Mouse (Mus musculus) spleen, embryonic (tissue): ENCODE data around the gene Ing4.

Experiments
- CTCF ChIA-PET: fragments of 350-600 bp; sonication (Branson Sonifier 250); formaldehyde crosslinking; loops from one replicate; lab custom pipeline; 2022; lab: Charles Lee

The Ing4 gene

GRCm38 (mm10) chr6:125039131-125039530, 429 bp upstream of the Ing4 start:
- CTCF ChIA-PET: interaction anchor here (1.0 kb wide), 1 partner anchor 43 kb away, joined by 3 read pairs; the partner anchor contains the start of gene Pianp

DNA sequence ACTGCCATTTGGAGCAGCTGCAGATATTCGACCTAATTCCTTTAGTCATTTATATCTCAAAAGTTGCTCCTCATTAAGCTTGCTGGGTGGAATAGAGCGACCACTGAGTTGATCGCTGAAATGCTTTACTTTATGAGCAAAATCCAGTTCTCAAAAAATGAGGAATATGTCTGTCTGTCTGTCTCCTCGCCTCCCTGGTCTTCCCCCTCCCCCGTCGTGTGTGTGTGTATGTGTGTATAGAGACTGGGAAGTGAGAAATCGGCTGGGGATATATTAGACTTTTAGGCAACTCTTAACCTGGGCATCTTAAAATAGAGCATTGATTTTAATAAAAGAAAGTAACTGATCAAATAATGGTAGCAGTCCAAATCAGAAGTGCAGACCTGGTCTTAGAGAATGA, 661 bp downstream of the Ing4 start:
- CTCF ChIA-PET: no interaction called here

DNA sequence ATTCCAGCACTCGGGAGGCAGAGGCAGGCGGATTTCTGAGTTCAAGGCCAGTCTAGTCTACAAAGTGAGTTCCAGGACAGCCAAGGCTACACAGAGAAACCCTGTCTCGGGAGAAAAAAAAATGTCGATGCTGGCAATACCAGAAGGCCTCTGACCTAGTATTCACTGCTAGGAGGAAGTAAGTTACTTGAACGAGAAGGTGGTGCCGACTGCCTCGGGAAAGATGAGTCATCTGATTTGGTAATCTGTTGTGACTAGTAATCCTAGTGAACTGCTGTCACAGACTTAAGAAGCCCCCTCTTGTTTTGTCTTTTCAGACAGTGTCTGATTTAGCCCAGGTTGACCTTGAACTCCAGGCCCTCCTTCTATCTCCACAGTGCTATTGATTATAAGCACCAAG, 1.5 kb downstream of the Ing4 start:
- CTCF ChIA-PET: no interaction called here

DNA sequence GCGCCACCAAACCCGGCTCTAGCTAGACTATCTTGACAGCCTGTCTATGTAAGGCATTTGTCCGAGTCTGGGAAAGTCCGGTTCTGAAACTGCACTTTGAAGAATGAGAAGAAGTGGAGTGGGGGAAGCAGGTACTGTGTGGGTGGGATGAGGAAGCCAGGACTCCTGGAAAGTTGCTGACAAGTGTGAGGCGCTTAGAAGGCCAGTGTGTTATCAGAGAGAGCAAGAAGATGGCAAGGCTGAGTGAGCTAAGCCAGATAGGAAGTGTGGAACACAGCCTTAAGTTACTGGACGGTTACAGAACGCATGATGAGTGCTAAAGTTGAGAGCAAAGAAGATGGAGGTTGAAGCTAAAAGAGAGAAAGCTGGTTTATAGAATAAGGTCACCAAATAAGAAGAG, 2.5 kb downstream of the Ing4 start:
- CTCF ChIA-PET: no interaction called here

GRCm38 (mm10) chr6:125046691-125047090, 7.1 kb downstream of the Ing4 start:
- CTCF ChIA-PET: interaction anchor here (0.5 to 1.8 kb wide), 4 partner anchors 37 to 199 kb away, joined by 3 to 5 read pairs (median 4); no protein-coding TSS in a partner anchor

GRCm38 (mm10) chr6:125049678-125050077, 10.1 kb downstream of the Ing4 start, which contains the start of gene Acrbp:
Gene Acrbp (plus strand): TSS chr6:125049689.
- CTCF ChIA-PET: interaction anchor here (1.2 kb wide), 1 partner anchor 35 kb away, joined by 8 read pairs; no protein-coding TSS in a partner anchor

GRCm38 (mm10) chr6:125051237-125051636, 11.7 kb downstream of the Ing4 start:
- CTCF ChIA-PET: interaction anchor here (0.6 to 0.7 kb wide), 2 partner anchors 126 to 139 kb away, joined by 3 to 11 read pairs; no protein-coding TSS in a partner anchor

DNA sequence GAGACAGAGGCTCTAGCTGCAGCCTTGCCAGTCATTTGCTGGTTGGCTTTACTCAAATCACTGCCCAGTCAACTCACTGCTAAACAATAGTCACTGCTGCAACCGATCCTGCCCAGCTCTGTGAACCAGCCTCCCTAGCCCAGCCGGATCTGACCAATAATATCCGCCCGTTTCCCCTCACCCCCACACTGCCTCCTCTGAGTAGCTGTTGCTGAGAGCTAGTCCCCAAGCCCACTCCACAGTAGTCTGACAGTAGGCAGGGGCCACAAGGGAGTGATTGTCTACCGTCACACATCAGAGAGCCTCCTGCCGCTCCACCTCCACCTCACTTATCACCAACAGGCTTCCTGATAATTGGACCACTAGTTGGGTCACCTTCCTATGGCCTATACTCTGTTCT, 21.9 kb downstream of the Ing4 start:
- CTCF ChIA-PET: no interaction called here

GRCm38 (mm10) chr6:125062511-125062910, 23.0 kb downstream of the Ing4 start:
- CTCF ChIA-PET: no interaction called here

DNA sequence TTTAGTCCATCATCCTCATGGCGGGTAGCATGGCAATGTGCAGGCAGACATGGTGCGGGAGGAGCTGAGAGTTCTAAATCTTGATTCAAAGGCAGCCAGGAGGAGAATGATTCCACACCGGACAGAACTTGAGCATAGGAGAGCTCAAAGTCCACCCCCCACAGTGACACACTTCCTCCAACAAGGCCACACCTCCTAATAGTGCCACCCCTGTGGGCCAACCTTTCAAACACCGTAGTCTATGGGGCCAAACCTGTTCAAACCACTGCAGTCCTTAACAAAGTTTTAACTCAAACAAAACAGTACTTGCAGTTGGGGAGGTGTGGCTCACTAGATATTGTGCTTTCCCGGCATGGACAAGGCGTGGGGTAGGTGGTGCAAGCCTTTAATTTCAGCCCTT, 24.3 kb downstream of the Ing4 start:
- CTCF ChIA-PET: interaction anchor here (0.7 kb wide), 1 partner anchor 455 kb away, joined by 8 read pairs; no protein-coding TSS in a partner anchor

- CTCF ChIA-PET: interaction anchor here (0.6 kb wide), 1 partner anchor 11 kb away, joined by 5 read pairs; no protein-coding TSS in a partner anchor
These were observed 25.7 kb downstream of the Ing4 start for GRCm38 (mm10) chr6:125065223-125065622.

- CTCF ChIA-PET: no interaction called here
These were observed 28.0 kb downstream of the Ing4 start, which contains the start of gene Lpar5 for GRCm38 (mm10) chr6:125067571-125067995. Gene Lpar5 (plus strand): TSS chr6:125067920.

DNA sequence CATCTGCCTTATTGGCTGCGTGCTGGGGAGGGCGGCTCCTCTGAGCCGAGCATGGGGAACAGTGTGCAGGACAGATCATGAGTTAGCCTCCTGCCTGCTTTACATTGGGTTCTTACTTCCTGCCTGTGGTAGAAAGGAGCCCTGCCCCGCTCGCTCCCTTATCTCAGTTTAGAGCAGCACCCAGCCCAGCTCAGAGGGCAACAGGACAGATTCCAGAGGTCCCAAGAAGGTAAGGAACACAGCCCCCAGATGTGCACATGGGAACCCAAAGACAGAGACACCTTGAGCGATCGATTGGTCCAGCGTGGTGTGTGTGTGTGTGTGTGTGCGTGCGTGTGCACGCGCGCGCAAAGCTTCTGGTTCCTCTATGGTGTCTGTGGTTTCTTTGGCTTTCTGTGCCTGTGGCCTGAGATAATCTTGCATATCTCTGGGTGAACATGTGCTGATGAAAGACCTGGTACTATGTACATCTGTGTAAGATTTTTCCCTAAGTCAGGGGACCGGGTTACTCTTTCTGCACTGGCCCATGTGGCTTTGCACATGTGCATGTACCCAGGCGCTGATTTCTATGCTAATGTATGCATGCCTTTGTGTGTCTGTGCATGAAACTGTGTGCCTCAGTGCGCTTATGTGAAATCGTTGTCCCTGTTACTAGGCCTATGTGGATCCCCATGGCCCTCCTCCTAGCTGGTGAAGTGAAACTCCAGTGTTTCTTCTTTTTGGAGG, 31.8 kb downstream of the Ing4 start:
- CTCF ChIA-PET: interaction anchor here (0.5 to 0.6 kb wide), 2 partner anchors 22 to 183 kb away, joined by 3 to 6 read pairs; partner anchors contain the start of gene Cd4

DNA sequence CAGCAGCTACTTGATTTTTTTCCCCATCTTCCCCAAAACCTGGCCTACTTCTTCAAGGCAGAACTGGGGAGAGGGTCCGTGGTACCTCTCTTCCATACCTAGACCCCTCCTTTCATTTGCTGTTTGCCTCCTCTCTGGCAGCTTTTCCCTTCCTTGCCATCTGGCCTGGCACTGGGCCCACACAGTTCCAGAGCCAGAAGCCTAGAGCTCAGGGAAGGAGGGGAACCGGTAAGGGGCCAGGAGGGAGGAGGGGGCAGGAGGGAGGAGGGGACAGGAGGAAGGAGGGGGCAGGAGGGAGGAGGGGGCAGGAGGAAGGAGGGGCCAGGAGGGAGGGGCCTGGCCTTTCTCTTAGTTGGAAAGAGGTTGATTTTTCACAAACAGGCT, 32.3 kb downstream of the Ing4 start:
- CTCF ChIA-PET: interaction anchor here (0.5 kb wide), 1 partner anchor 21 kb away, joined by 6 read pairs; no protein-coding TSS in a partner anchor

GRCm38 (mm10) chr6:125073825-125074224, 34.3 kb downstream of the Ing4 start:
- CTCF ChIA-PET: interaction anchor here (0.5 to 0.7 kb wide), 3 partner anchors 212 to 668 kb away, joined by 4 read pairs; no protein-coding TSS in a partner anchor

- CTCF ChIA-PET: interaction anchor here (0.7 kb wide), 1 partner anchor 9 kb away, joined by 3 read pairs; no protein-coding TSS in a partner anchor
These were observed 41.8 kb downstream of the Ing4 start for GRCm38 (mm10) chr6:125081394-125081793.

- CTCF ChIA-PET: no interaction called here
These were observed 42.4 kb downstream of the Ing4 start for GRCm38 (mm10) chr6:125081797-125082560.

DNA sequence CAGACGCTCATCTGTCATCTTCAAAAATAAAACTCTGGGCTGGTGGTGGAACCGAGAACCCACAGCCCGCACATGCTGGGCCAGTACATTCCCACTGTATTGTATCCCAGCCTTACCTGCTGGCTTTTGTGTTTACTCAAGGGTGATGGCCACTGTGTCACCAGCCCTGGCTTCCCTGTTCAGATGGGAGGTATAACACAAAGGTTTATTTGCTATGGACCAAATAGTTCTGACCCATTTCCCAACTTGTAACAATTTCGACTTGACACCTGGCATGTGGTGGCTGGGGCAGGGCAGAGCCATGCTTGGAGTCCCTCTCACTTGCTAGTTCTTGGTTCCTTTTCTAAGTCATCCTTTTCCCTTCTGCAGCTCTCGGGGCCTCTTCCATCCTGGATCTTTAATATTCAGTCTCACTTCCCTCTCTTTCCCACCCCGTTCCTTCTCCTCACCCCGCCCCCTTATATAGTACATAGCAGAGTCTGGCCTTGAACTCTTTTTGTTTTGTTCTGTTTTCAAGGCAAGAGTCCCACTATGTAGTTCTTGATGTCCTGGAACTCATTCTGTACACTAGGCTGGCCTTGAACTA, 43.3 kb downstream of the Ing4 start:
- CTCF ChIA-PET: interaction anchor here (0.9 kb wide), 1 partner anchor 35 kb away, joined by 5 read pairs; no protein-coding TSS in a partner anchor

GRCm38 (mm10) chr6:125084424-125084823, 44.9 kb downstream of the Ing4 start:
- CTCF ChIA-PET: interaction anchor here (0.6 to 1.0 kb wide), 3 partner anchors 9 to 35 kb away, joined by 3 to 8 read pairs (median 6); partner anchors contain the start of gene Acrbp

- CTCF ChIA-PET: no interaction called here
These were observed 48.4 kb downstream of the Ing4 start for GRCm38 (mm10) chr6:125087937-125088336.
